Mouse (Mus musculus): ENCODE results near the gene Gnb3. TPM values are rescaled to one million over a fixed set of nuclear protein-coding genes. Genes with fewer than 3 reads are reported as not detected.

Gnb3 gene
- not detected for polyA plus RNA-seq (2017; shearing (Covaris generic))

DNA sequence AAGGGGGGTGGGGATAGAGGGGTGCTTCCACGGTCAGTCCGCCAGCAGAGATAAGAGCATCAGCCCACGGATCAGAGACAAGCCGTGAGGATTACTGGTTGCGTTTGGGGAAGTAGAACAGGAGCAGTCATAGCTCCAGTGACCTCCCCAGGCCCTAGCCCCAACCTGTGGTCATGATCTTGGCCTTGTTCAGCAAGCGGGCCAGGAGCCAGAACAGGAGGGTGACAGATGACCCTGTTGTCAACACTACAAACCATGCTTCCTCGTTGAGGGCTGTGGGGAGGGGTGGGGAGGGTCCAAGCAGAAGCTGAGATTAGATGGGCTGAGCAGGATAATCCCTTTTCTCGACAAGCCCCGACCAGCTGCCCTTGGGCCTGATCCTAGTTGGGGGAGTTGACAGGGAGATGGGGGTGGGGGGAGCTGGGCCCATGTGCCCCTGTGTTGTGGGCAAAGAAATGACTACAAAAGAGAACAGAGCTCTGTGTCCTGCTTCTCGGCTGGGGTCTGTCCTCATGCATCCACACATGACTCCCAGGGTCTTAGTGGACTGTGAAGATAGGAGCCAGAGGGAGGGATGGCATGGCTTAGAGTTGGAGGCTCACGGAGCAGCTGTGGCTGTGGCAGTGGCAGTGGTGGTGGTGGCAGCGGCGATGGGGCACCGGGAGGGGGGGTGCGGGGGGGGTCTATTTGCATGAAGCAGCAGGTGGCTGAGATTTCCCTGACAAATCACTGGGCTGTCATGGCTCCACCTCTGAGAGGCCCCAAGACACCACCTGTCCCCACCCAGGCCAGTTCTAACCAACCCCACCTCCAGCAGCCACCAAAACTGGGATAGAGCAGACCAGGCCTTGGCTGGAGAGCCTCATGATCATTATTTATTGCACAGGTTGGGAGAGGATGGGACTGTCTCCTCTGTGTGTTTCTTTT is at the start of gene Gnb3:
Gnb3 (minus strand) TSS at position 35 of the 927 bp plus-strand sequence.

DNA sequence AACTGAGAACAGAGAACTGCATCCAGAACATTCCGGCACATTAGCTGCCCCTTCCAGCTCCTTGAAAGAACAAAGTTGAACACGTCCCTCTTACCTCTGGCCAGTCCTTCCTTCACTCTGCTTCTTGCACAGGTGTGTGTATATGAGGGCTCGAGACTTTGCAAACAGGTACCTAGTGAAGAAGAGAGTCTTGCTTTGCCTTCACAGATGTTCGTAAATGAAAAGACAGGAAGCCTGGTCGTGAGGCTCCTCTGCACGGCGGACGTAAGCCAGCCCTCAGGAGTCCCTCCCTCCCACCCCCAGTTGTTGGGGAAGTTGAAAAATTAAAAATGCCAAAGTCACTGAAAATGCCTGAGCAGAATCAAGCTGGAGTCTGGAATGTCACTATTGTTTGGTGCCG is 47.9 kb upstream of the Gnb3 start, which contains the start of gene Cd4:
Cd4 (minus strand) TSS at position 236 of the 400 bp plus-strand sequence.

DNA sequence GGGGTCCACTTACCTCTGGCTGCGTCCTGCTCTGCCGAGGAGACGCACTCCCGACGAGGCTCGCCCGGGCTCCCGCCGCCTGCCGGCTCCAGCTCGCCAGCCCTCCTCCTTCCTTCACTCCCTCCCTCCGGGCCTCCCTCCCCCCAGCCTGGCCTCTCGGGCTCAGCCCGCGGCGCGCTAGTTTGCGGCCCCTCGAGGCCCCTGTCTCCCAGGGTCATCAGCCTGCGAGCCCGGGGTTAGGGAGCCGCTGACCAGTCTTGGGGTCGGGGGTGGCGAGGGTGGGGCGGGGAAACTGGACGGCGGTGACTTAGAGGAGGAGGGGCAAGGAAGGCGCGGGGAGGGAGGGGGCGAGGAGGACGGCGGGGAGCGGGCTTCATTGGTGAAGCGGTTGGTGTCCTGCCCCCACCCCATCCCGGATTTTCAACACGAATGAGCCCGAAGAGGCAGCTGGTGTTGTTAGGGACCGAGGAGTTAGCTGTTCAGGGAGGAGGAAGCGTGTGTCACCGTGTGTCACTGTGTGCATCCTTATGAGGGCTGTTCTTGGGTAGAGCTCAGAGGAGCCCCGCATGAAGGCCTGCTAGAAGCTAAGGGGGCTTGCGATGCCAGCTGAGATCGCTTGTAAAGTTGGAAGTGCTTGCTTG is 23.7 kb upstream of the Gnb3 start, which contains the start of gene Gpr162:
Gpr162 (minus strand) TSS at position 326 of the 641 bp plus-strand sequence.

DNA sequence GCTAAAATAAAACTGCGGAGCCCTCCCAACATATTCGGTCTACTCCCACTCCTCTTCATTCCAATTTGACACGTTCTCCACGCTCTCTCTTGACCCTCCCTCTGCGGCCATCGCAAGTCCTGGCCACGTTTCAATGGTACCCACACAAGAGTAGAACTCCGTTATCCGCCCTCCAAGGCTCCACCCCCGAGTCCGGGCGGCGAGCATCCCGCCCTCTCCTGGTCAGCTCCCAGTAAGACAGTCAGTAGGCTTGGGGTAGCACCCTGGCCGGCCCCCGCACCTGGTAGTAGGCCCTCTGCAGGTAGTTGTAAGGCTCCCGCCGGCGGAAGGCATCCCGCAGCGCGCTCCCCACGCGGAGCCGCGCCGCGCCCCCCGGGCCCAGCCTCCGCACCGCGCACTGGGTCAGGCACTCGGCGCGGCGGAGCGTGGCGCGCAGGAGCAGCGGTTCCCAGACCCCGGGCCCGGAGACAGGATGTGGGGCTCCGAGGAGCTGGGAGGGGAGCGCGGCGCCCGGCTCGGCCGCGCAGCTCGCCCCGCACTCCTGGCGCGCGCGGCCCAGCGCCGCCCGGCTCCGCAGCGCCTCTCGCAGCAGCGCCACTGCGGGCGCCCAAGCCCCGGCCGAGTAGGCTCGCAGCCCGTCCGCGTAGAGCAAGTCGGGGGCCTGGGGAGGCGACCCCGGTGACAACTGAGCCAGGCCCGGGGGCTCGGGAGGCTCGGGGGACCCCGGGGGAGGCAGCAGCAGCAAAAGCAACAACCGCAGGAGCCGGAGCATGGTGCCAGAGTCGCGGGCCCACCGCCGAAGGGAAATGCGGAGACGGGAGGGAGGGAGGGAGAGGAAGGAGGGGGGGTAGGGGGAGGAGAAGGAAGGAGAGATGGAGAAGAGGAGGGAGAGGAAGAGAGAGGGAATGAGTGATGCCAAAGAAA is 17.1 kb upstream of the Gnb3 start, which contains the start of gene P3h3:
P3h3 (minus strand) TSS at position 837 of the 924 bp plus-strand sequence.

DNA sequence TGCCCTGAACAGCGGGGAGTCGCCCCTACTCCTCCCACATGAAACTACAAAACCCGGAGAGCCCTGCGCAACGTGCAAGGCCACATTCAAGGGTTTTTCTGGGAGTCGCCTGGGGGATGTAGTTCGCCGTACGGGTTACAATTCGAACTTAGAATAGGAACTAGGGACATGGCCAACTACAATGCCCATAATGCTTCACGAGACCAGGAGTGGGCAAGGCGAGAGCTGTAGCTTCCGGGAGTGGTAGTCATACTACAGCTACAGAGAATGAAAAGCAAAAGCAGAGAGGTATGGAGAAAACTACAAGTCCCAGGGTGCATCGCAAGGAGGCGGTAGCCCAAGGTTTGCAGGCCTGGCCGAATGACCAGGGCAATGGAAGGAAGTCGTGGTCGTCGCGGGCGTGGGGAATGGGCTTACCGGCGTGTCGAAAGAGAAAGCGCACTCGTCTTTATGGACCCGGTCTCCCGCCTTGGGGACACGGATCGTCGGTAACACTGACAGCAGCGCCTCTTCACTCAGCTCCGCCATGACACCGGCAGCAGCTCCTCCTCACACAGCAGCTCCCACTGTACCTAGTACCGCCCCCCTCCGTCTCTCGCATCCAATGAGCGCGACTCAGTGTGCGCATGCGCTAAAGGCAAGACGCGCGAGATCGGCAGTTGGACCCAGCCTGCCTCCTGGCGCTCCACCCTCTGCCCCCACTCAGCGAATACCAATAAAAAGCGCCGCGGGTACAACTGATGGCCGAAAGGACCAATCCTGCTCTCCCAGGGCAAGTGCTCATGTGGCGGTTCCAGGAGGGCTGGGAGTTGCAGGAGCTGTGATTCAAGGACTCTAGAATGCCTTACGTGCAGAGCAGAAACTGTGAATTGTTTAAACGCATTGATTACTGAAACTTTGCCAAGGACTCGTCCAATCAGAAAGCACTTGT is 10.9 kb downstream of the Gnb3 start, which contains the start of the genes Usp5 and Cdca3:
Usp5 (minus strand) TSS at position 617 of the 931 bp plus-strand sequence.
Cdca3 (plus strand) TSS at position 680 of the 931 bp plus-strand sequence.

DNA sequence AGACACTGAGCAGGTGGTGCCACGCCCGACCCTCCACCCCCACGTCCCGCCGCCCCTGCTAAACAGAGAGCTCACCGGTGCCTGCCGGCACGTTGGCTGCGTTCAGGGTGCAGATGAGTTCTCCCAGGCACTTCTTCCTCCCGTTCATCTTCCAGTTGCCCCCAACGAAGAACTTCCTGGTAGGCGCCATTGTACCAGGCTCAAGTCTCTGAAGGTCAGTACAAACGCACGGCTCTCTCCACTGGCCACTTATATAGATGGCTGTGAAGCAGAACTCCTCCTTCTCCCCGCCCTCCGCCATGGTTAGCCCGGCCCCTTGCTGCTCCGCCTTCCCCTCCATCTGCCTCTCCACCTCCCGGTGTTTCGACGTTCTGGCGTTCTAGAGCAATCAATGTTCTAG is 26.1 kb downstream of the Gnb3 start, which contains the start of gene Tpi1:
Tpi1 (minus strand) TSS at position 364 of the 400 bp plus-strand sequence.

DNA sequence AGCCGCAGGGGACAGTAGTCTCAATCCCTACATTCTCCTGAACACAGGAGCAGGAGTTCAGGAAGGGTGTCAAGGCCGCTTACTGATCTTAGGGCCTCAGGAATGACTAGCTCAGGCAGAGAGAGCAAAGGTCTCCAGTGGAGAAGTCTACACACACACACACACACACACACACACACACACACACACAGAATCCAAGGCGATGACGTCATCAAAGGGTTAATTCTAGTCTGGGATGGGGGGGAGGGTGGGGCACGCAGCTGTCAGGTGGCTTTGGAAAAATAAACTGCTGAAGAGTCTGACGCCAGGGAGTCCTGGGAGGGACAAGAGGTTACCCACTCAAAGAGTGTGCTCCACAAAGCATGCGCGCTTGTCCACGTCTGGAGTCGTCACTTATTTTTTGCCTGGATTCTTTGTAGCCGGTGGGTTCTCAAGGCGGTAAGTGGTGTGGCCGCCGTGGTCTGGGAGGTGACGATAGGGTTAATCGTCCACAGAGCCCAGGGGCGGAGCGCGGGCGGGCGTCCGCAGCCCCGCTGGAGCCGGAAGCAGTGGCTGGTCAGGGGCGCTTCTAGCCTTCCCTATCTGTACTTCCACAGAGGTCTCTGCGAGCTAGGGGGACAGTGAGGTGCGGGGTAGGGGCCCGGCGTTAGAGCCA is 31.6 kb downstream of the Gnb3 start, which contains the start of gene Spsb2:
Spsb2 (plus strand) TSS at position 304 of the 655 bp plus-strand sequence.

Other genes with a start within 250 kb of the Gnb3 start
- not detected for gene C1s2, start 204.2 kb downstream of the Gnb3 start, polyA plus RNA-seq (2017; shearing (Covaris generic))
- 56.7 TPM for gene Lpcat3, start 177.2 kb downstream of the Gnb3 start, polyA plus RNA-seq (2017; shearing (Covaris generic))
- gene Emg1, start 128.1 kb downstream of the Gnb3 start, polyA plus RNA-seq (2017; shearing (Covaris generic)), result 306 TPM
- gene Phb2, start 127.9 kb downstream of the Gnb3 start, polyA plus RNA-seq (2017; shearing (Covaris generic)), result 205 TPM
- 376 TPM for gene Ptpn6, start 101.6 kb downstream of the Gnb3 start, polyA plus RNA-seq (2017; shearing (Covaris generic))
- gene Grcc10, start 98.9 kb downstream of the Gnb3 start, polyA plus RNA-seq (2017; shearing (Covaris generic)), result 525 TPM
- gene Gm45234, start 84.3 kb downstream of the Gnb3 start, polyA plus RNA-seq (2017; shearing (Covaris generic)), result not detected
- 2.9 TPM for gene Atn1, start 83.8 kb downstream of the Gnb3 start, polyA plus RNA-seq (2017; shearing (Covaris generic))
- 8.5 TPM for gene Eno2, start 70.6 kb downstream of the Gnb3 start, polyA plus RNA-seq (2017; shearing (Covaris generic))
- 2.4 TPM for gene Lrrc23, start 60.5 kb downstream of the Gnb3 start, polyA plus RNA-seq (2017; shearing (Covaris generic))
- gene Spsb2, start 31.6 kb downstream of the Gnb3 start, polyA plus RNA-seq (2017; shearing (Covaris generic)), result 8.8 TPM
- 134 TPM for gene Tpi1, start 26.0 kb downstream of the Gnb3 start, polyA plus RNA-seq (2017; shearing (Covaris generic))
- 143 TPM for gene Usp5, start 10.8 kb downstream of the Gnb3 start, polyA plus RNA-seq (2017; shearing (Covaris generic))
- gene Cdca3, start 10.7 kb downstream of the Gnb3 start, polyA plus RNA-seq (2017; shearing (Covaris generic)), result 8.5 TPM
- not detected for gene P3h3, start 17.5 kb upstream of the Gnb3 start, polyA plus RNA-seq (2017; shearing (Covaris generic))
- 0.39 TPM for gene Gpr162, start 23.7 kb upstream of the Gnb3 start, polyA plus RNA-seq (2017; shearing (Covaris generic))
- gene Cd4, start 47.9 kb upstream of the Gnb3 start, polyA plus RNA-seq (2017; shearing (Covaris generic)), result 304 TPM
- gene Lag3, start 71.4 kb upstream of the Gnb3 start, polyA plus RNA-seq (2017; shearing (Covaris generic)), result 5.8 TPM
- gene Ptms, start 79.8 kb upstream of the Gnb3 start, polyA plus RNA-seq (2017; shearing (Covaris generic)), result 11.1 TPM
- 189 TPM for gene Mlf2, start 91.1 kb upstream of the Gnb3 start, polyA plus RNA-seq (2017; shearing (Covaris generic))
- 105 TPM for gene Cops7a, start 125.3 kb upstream of the Gnb3 start, polyA plus RNA-seq (2017; shearing (Covaris generic))
- gene Pianp, start 156.4 kb upstream of the Gnb3 start, polyA plus RNA-seq (2017; shearing (Covaris generic)), result not detected
- 25.6 TPM for gene Zfp384, start 168.9 kb upstream of the Gnb3 start, polyA plus RNA-seq (2017; shearing (Covaris generic))
- gene Ing4, start 199.5 kb upstream of the Gnb3 start, polyA plus RNA-seq (2017; shearing (Covaris generic)), result 85.5 TPM
- 26.6 TPM for gene Acrbp, start 209.4 kb upstream of the Gnb3 start, polyA plus RNA-seq (2017; shearing (Covaris generic))
- gene Lpar5, start 227.6 kb upstream of the Gnb3 start, polyA plus RNA-seq (2017; shearing (Covaris generic)), result 22.2 TPM